Mouse (Mus musculus): ENCODE data around the gene Eid2b. TPM values are rescaled to one million over a fixed set of nuclear protein-coding genes. Genes with fewer than 3 reads are reported as not detected.

Eid2b gene
- polyA plus RNA-seq, 1 experiment from 2014 or later: 1.7 TPM

DNA sequence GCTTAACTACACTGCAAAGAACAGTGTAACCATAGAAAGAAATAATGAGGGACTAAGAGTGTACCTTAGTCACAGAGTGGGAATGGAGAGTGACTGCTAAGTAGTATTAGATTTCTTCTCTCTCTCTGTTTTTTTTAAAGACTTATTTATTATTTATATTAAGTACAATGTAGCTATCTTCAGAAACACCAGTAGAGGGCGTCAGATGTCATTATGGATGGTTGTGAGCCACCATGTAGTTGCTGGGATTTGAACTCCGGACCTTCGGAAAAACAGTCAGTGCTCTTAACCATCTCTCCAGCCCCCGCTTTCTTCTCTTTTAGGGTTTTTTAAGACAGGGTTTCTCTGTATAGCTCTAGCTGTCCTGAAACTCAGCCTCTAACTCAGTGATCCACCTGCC is 48.9 kb downstream of the Eid2b start:
- Histone ChIP-seq H3K4me2 (no peak overlapping the region), H3K4me3 (replicated peaks) (no peak overlapping the region), H3K27ac (replicated peaks) (no peak overlapping the region), H3K36me3 (replicated peaks) (peaks cover 100% of the 10 kb centered on the region), H3K9ac (no peak overlapping the region), H3K4me1 (replicated peaks) (peaks cover 3% of the 10 kb centered on the region; the same call in 1 of the 2 replicates), H3K9me3 (replicated peaks) (no peaks in the 10 kb centered on the region), H3K27me3 (no peaks in the 10 kb centered on the region)
- ATAC-seq (ENCODE audit: insufficient read depth): no peak
- WGBS (ENCODE audit: insufficient replicate concordance): 78% methylated on average over 4 of the region's 4 CpGs

DNA sequence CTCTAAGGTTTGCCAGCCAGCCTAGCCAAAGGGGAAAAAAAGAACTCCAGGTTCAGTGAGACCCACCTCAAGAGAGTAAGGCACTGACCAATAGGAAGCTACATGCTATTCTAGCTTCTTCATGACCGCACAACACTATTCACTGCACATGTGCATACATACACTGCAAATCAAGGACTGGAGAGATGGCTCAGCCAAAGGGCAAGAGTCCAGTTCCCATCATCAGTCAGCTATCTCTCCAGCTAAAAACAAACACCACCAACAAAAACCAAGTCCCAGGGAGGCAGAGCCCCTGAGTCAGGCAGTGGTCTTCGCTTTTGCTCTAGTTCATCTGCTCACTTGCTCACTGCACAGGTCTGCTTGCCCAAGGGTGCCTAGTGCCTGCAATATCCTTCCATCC is 50.7 kb downstream of the Eid2b start:
- WGBS (ENCODE audit: insufficient replicate concordance): 81% methylated on average over 2 of the region's 2 CpGs
- no peak for ATAC-seq (ENCODE audit: insufficient read depth)
- no peak overlapping the region for H3K9ac ChIP-seq
- peaks cover 97% of the 10 kb centered on the region for H3K36me3 ChIP-seq (replicated peaks)
- H3K4me2 ChIP-seq: no peak overlapping the region
- no peaks in the 10 kb centered on the region for H3K9me3 ChIP-seq (replicated peaks)
- no peak overlapping the region for H3K27ac ChIP-seq (replicated peaks)
- H3K27me3 ChIP-seq: no peaks in the 10 kb centered on the region
- H3K4me3 ChIP-seq (replicated peaks): no peak overlapping the region
- H3K4me1 ChIP-seq (replicated peaks): peaks cover 3% of the 10 kb centered on the region; the same call in 1 of the 2 replicates

Other genes starting within 250 kb of the Eid2b start
- 127 and 132 TPM in 2 replicates for gene Psmc4, start 227.6 kb upstream of the Eid2b start, polyA plus RNA-seq (2015; fragmentation: Nextera tagmentation; extraction: Ambion mirVana)
- gene Fcgbp, start 206.5 kb upstream of the Eid2b start, polyA plus RNA-seq (2015; fragmentation: Nextera tagmentation; extraction: Ambion mirVana): 0.10 and 0.17 TPM in 2 replicates
- not detected in 2 replicates for gene 9530053A07Rik, start 148.3 kb upstream of the Eid2b start, polyA plus RNA-seq (2015; fragmentation: Nextera tagmentation; extraction: Ambion mirVana)
- 55.0 and 56.9 TPM in 2 replicates for gene Fbl, start 108.0 kb upstream of the Eid2b start, polyA plus RNA-seq (2015; fragmentation: Nextera tagmentation; extraction: Ambion mirVana)
- 2.3 and 2.7 TPM in 2 replicates for gene Dyrk1b, start 98.3 kb upstream of the Eid2b start, polyA plus RNA-seq (2015; fragmentation: Nextera tagmentation; extraction: Ambion mirVana)
- gene Eid2, start 9.9 kb upstream of the Eid2b start, polyA plus RNA-seq (2015; fragmentation: Nextera tagmentation; extraction: Ambion mirVana): 0.52 and 0.75 TPM in 2 replicates
- gene Selenov, start 13.4 kb downstream of the Eid2b start, polyA plus RNA-seq (2015; fragmentation: Nextera tagmentation; extraction: Ambion mirVana): 0.07 TPM in 1 of 2 replicates, not detected in the other
- not detected in 2 replicates for gene Dll3, start 24.5 kb downstream of the Eid2b start, polyA plus RNA-seq (2015; fragmentation: Nextera tagmentation; extraction: Ambion mirVana)
- 78.3 and 85.2 TPM in 2 replicates for gene Timm50, start 34.3 kb downstream of the Eid2b start, polyA plus RNA-seq (2015; fragmentation: Nextera tagmentation; extraction: Ambion mirVana)
- 29.9 and 35.3 TPM in 2 replicates for gene Supt5, start 61.0 kb downstream of the Eid2b start, polyA plus RNA-seq (2015; fragmentation: Nextera tagmentation; extraction: Ambion mirVana)
- gene Rps16, start 72.9 kb downstream of the Eid2b start, polyA plus RNA-seq (2015; fragmentation: Nextera tagmentation; extraction: Ambion mirVana): 540 and 619 TPM in 2 replicates
- gene Plekhg2, start 94.9 kb downstream of the Eid2b start, polyA plus RNA-seq (2015; fragmentation: Nextera tagmentation; extraction: Ambion mirVana): 4.5 and 5.1 TPM in 2 replicates
- gene Zfp36, start 102.5 kb downstream of the Eid2b start, polyA plus RNA-seq (2015; fragmentation: Nextera tagmentation; extraction: Ambion mirVana): 8.3 and 8.8 TPM in 2 replicates
- gene Med29, start 115.0 kb downstream of the Eid2b start, polyA plus RNA-seq (2015; fragmentation: Nextera tagmentation; extraction: Ambion mirVana): 23.9 and 25.6 TPM in 2 replicates
- 24.6 and 26.2 TPM in 2 replicates for gene Paf1, start 115.2 kb downstream of the Eid2b start, polyA plus RNA-seq (2015; fragmentation: Nextera tagmentation; extraction: Ambion mirVana)
- gene Gmfg, start 159.7 kb downstream of the Eid2b start, polyA plus RNA-seq (2015; fragmentation: Nextera tagmentation; extraction: Ambion mirVana): 32.4 and 35.6 TPM in 2 replicates
- gene Lrfn1, start 174.2 kb downstream of the Eid2b start, polyA plus RNA-seq (2015; fragmentation: Nextera tagmentation; extraction: Ambion mirVana): 0.09 and 0.20 TPM in 2 replicates
- gene Ifnl2, start 232.7 kb downstream of the Eid2b start, polyA plus RNA-seq (2015; fragmentation: Nextera tagmentation; extraction: Ambion mirVana): not detected in 2 replicates
- not detected in 2 replicates for gene Ifnl3, start 245.1 kb downstream of the Eid2b start, polyA plus RNA-seq (2015; fragmentation: Nextera tagmentation; extraction: Ambion mirVana)